Mouse (Mus musculus) lung, adult 18-20 months (tissue): ENCODE results near the gene Ntrk1.
A peak's percentile ranks its signal among the peaks of the same experiment; 100 is the strongest.
"Not testable (repeated sequence)": the region's sequence is repeated elsewhere in the genome, so short reads cannot be mapped to it uniquely, and the experiment has no call there.

Experiments
- DNase-seq, 2 experiments: peaks; one replicate each; pipeline ENCODE4 v3.0.0; 2022; ENCODE audit warnings: mixed read lengths in 2 of 2

Gene Ntrk1

DNA sequence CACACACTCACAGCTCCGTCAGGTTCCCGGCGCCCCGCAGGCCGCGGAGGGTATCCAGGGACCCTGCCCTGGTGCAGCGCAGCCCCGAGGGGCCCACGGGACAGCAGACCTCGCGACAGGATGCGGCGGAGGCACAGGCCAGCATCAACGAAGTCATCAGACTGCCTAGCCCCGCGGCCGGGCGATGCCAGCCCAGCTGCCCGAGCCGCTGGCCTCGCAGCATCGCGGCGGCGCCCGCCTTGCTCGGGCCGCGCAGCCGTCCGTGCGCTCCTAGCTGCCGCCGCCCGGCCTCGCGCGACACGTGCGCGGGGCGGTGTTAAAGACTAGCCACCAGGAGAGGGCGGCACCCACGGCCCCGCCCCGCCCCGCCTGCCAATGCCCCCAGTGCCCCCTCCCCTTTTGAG lies at the start of gene Ntrk1:
TSS of gene Ntrk1 (minus strand) at position 241 of the 404 bp plus-strand sequence.
- no peak for DNase-seq

DNA sequence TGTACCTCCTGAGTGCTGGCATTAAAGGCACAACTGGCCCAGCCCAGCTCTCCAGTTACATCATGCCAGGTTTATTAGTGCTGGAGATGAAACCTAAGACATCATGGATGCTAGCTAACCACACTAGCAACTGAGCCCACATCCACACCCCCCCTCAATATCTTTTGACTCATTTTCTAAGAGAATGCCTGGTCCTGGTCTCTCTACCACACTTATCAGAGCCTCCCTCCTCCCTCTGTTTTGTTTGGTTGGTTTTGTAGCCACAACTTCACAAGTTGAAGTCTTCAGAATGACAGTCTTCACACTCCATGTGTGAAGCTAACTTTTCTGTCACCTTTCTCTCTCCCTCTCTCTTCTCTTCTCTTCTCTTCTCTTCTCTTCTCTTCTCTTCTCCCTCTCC lies 45.9 kb upstream of the Ntrk1 start:
- no peak for DNase-seq

DNA sequence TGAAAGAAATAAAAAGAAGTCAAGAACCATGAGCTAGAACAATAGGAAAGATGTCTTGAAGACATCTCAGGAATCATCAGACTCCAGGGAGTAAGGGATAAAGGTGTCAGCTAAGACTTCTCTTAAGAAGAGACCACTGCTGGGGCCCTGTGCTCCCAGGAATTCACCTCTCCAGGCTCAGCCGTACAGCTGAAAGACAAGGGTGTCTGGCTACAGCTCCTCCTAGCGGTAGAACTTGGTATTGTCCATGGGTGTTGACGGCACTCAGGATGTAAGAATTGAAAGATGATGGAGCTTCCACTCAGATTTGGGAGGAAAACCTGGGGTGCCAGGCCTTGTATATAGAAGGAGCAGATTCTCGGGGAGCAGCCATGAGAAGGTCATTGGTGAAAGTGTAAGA lies 43.7 kb upstream of the Ntrk1 start:
- peak; percentile 58 to 67 for DNase-seq

DNA sequence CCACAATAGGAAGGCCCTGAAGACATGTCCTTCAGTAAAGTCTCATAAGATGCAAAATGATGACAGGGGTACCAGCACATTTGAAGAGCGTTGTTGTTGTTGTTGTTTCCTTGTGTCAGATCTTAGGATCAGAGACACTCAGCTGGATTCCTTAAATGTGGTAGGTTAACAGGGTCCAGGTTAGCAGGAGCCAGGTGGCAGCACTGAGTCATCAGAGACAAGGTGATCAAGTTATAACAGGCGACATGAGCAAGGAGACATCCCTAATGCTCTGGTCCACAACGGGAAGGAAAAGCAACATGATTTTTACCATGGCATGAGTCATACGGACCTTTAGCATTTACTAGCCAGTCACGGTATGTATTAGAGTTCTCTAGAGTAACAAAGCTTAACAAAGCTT lies 38.5 kb upstream of the Ntrk1 start:
- DNase-seq = no peak

DNA sequence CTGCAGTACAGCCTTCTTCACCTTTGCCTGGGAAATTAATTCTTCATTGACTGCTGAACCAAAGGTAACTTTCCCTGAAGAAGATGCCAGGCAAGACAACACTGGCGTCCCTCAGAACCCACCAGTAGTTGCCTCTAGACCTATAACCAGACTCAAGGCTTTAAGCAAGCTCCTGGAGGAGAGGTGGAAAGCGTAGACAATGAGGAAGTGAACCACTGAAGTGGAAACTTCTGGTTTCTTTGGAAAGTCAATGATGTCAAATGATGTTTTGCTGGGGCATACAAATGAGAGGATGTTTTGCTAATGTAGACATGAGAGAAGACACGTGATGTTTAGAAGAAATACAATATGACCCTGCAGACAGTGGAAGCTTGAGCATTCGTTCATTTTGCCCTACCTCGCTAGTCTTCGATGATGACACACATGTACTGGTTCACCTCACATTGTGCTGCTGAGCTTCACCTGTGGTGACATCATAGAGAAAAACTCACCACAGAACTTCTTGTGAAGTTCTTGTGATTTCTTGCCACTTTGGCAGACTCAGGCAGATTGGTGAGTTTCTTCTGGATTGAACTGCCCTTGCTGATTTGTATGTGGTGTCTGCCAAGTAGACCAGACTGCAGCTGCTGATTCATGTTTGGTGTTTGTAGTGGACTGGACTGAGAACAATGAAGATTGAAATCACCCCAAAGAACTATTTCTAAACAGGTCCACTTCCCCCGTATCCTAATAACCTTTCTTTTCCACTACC lies 37.3 kb upstream of the Ntrk1 start:
- DNase-seq = no peak

DNA sequence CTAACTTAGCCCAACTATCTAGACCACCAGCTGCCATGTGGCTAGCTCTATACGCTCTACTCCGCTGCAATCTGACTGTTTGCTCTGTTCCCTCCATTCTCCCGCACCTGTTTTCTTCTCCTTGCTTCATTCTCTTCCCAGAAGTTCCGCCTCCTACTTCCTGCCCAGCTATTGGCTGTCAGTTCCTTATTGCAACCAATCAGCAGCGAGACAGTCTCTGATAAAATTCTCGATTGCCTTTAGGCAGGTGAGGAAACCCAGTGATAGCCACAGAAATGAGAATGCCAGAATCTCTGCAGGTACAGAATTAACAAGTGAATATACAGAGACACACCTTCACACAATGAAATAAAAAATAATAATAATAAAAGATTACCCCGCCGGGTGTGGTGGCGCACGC lies 34.1 kb upstream of the Ntrk1 start:
- no peak for DNase-seq

DNA sequence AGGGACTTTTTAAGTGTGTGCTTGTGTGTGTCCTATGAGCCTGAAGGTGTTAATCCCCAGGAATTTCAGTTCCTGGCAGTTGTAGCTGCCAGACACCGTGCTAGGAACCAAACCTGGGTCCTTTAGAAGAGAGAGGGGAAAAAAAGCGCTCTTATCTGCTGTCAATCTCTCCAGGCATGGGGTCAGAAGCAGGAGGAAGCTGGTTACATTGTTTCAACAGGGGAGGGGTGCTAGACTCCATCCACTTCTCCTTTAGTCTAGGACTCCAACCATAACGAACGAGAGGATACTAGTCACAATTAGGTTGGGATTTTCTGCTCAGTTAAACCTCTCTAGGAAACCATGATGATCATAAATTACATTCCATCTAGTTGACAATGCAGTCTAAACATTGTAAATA lies 33.5 kb upstream of the Ntrk1 start:
- DNase-seq = no peak

DNA sequence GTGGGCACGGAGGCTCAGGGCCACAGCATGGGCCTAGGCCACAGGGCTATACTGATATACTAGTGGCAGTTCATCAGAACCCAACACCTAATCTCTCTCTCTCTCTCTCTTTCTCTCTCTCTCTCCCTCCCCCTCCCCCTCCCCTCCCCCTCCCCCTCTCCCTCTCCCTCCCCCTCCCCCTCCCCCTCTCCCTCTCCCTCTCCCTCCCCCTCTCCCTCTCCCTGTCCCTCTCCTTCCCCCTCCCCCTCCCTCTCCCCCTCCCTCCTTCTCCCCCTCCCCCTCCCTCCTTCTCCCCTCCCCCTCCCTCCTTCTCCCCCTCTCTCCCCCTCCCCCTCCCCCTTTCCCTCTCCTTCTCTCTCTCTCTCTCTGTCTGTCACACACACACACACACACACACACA lies 29.2 kb upstream of the Ntrk1 start, which contains the start of gene Pear1:
TSS of gene Pear1 (minus strand) at position 101 of the 400 bp plus-strand sequence.
- DNase-seq = not testable (repeated sequence)

DNA sequence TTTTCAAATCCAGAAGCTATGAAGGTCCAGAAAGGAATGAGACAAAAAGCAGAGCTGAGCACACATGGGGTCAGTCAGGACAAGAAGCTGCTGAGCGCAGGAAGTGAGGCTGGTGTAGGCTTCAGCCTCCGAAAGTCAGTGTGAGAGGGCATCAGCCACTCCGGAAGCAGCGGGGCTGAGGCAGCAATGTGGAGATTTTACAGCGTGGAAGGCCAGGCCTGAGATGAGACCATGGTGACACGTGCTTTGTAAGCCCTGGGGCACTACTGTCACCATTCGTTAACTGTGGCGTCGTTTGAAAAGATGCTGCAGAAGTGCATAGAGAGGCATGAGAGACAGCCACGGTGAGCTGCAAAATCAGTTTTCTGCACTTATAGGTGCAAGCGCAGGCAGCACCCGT lies 23.3 kb upstream of the Ntrk1 start:
- DNase-seq = no peak

DNA sequence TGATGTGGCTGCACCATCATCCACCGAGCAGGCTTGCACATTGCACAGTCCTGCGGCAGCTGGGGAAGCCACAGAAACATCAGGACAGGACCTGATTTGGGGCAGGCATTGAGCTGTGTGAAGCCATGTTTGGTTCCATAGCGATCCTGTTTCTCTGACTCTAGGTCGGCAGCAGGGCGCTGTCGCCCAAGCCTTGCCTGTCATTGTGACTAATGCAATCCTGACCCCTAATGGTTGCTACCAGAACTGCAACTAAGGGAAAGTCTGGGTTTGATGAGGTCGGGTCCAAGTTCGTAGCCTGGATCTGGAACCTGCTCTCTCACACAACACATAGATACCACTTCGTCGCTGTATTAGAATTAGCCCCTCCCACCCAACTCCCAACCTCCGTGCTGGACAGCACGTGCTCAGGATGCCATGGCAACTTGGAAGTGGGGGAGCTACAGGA lies 21.7 kb upstream of the Ntrk1 start:
- DNase-seq = peak; percentile 47 to 68

DNA sequence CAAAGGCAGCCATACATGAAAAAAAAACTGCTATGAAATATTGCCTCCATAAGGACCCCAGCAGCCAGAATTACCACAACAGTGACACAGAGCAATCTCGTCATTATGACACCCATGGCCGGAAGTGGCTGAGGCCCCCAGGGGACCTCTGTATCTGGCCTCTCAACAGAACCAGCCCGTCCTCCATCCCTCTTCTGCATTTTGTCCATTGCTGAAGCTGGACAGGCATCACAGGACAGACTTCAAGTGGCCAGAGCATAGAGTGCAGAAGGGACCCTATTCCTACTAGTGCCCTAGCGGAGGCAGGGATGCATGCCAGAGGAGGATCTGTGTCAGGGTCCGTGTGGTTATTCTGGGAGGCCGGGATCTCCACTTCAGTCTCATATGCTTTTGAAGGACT lies 21.2 kb upstream of the Ntrk1 start:
- DNase-seq = no peak

DNA sequence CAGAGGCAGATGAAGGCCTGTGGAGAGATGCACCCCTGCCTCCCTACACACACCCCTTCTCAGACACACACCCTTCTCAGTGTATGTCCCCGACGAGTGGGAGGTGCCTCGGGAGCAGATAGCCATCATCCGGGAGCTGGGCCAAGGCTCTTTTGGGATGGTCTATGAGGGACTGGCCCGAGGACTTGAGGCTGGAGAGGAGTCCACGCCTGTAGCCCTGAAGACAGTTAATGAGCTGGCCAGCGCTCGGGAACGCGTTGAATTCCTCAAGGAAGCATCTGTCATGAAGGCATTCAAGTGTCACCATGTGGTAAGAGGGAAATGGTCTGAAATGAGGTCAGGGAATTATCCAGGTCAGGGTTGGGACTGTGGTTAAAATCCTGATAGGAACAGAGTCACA lies 17.9 kb upstream of the Ntrk1 start:
- DNase-seq = no peak

DNA sequence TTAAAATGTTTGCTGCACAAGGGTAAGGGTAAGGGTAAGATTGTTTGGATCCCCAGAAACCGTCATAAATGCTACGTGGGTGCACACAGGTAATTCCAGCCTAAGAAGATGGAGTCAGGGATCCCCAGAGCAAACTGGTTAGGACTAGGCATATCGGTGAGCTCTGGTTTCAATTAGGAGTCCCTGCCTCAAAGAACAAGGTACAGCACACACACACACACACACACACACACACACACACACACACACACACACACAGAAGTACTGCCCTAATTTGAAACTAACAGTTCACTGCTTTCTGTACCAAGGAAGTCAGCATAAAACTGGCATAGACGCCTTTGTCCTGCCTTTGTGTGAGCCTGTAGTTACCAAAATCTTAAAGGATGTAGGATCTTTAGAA lies 17.5 kb upstream of the Ntrk1 start:
- no peak for DNase-seq

DNA sequence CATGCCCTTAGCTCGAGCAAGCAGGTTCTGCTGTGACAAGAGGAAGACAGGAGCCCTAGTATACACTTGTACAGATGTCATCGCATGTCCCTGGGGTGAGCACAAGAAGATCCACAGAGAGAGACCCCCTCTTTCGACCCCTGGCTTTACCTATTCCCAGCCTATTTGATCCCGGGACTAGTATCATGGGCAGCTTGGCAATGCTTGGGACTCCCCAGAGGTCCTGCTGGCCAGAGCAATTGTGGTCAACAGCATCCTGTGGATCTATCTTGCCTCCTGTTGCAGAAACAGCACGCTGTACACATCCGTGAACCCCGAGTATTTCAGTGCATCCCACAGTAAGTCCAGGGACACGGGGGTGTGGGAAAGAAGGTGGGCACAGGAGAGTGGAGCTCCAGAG lies 16.3 kb upstream of the Ntrk1 start:
- no peak for DNase-seq

DNA sequence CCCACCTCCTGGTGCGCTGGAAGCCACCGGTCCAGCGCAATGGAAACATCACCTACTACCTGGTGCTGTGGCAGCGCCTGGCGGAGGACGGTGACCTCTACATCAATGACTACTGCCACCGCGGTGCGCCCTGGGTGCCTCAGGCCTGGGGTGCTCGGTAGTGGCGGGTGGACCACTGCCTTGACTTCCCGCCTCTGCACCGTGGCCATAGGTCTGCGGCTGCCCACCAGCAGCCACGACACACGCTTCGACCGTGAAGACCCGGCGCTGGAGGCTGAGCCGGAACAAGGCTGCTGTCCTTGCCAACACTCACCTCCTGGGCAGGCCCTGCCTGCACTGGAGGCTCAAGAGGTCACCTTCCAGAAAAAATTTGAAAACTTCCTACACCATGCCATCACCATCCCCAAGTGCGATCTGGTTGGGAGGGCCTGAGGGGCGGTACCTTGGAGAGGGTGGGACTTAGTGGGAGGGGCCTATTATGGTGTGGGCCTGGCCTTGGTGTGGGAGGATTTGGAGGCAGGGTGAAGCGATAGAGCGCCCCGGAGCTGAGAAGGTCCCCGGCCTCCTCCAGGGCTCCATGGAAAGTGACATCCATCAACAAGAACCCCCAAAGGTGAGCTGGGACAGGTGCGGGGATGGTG lies 14.5 kb upstream of the Ntrk1 start:
- DNase-seq = no peak

DNA sequence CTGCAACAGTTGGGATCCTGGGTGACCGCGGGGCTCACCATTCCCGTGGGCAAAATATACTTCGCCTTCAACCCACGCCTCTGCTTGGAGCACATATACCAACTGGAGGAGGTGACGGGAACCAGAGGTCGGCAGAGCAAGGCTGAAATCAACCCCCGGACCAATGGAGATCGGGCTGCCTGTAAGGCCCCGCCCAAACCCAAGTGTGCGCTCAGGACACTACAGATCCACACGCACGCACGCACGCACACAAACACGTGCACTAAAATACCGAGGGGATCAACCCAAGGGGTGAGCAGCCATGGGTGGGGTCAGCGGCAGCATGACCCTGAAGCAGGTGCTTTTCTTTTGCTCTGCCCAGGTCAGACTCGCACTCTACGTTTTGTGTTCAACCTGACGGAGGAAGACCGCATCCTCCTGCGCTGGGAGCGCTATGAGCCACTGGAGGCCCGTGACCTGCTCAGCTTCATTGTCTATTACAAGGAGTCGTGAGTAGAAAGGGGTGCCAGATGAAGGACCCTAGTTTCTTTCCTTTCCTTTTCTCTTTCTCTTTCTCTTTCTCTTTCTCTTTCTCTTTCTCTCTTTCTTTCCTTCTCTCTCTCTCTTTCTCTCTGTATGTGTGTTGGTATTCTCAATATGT lies 9.2 kb upstream of the Ntrk1 start:
- no peak for DNase-seq

DNA sequence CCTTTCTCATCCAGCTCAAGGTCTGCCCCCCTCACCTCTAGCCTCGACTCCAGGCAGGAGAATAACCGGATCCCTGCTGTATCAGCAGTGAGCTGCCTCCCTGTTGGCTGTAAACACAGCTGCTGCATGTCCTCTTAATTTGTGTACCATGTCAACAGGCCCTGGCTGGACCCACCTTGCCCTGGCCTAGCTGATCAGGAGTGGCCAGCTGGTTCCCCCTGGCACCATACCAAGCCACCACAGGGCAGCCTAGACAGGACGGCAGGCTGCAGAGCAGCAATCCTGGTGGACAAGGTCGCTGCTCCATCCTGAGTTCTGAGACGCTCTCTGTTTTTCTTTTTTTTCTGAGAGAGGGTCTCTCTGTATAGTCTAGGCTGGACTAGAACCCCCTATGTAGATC lies 6.7 kb upstream of the Ntrk1 start:
- no peak for DNase-seq

DNA sequence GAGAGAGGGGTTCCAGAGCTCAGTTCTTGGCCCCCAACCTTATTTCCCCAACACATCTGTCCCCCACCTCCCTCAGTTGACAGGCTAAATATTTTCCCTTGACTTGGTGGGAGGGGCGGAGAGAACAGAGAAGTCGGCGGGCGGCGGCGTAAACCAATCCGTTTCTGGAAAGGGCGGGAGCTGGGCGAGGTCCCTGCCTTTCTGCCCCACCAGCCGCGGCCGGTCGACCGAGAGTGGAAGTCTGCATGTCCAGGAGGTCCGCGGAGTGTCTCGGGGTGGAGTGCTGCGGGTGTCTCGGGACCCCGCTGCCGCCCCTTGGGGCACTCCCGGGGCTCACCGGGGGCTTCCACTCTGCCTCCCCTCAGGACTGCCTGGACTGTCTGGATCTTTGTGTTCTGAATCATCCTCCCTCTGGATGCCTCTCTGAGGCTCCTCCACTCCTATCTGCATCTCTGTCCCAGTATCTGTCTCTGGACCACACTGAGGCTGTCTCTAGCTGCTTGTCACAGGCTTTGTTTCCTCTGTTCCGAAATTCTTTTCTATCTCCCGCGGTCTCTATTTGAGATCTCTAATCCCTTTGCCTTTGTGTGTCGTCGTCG lies 1.9 kb upstream of the Ntrk1 start, which contains the start of gene Insrr:
TSS of gene Insrr (plus strand) at position 216 of the 599 bp plus-strand sequence.
- DNase-seq = peak; percentile 25 to 26

DNA sequence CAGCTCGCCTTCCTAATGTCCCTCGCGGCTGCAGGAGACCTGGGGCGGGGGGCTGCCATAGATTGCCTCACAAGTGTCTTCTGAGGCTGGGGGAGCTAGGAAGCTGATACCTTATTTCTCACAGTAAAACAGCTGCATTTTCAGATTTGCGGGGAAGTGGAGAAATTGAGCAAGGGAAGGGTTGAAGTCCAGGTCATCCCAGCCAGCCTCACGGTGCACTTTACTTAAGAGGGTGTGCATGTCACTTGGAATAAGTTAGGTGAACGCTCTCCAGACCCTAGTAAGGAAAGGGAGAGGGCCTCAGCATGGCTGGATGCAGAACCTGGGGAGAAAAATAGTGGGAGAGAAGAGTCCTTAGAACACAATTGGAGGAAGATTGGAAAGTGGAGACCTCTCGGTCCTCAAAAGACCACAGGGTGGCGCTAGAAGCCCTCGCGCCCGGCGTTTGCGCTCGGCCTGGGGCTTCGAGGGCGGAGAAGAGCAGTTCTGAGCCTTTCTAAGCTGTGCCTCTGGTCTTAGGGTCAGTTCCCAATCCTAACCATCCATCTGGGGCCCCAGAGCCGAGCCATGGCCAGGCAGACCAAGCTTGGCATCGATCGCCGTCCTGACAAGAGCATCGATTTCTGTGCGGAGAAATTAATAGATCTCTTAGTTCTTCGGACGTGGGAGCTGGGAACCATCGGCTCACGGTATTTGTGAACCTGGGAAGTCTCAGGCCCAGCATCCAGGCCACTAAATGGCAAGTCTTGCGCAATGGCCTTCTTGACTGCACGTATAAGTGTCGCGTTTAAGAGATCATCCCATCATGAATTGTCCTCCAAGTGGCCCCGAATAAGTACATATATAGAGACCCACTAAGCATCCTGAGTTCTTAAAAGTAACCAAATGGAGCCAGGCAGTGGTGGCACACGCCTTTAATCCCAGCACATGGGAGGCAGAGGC lies 645 bp upstream of the Ntrk1 start:
- peak; percentile 29 to 32 for DNase-seq

DNA sequence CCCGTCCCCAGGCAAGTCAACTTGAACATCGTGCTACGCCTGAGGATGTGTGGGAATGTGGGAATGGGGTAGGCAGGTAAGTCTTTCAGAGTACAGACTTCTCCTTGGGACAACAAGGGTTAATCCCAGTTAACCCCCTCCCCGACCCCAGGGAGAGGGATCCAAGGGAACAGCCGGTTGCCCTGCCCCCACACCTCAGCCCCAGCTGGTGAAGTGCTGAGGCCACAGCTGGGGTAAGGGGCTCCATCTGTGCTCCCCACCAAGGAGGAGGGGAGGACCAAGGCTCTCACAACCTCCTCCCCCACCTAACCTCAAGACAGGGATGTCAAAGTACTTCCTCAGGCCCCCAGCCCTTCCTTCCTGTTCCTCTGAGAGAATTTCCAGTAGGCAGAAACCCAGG lies 5.2 kb downstream of the Ntrk1 start:
- no peak for DNase-seq

DNA sequence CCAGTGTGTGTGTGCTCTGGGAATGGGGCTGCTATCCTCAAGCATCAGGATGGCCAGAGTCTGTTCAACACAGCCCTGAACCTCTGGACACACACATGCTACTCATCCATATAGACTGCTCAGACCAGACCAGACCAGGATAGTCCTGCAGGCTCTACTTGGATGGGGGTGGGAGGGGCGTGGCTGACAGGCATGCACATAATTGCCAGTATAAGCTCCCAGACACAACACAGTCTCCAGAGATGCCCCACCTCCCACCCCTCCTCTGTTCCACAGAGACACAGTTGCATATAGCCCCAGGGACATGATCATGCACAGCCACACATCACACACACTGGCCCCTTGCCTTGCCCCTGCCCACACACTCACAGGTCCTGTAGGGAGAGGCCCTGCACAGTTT lies 5.7 kb downstream of the Ntrk1 start:
- no peak for DNase-seq

DNA sequence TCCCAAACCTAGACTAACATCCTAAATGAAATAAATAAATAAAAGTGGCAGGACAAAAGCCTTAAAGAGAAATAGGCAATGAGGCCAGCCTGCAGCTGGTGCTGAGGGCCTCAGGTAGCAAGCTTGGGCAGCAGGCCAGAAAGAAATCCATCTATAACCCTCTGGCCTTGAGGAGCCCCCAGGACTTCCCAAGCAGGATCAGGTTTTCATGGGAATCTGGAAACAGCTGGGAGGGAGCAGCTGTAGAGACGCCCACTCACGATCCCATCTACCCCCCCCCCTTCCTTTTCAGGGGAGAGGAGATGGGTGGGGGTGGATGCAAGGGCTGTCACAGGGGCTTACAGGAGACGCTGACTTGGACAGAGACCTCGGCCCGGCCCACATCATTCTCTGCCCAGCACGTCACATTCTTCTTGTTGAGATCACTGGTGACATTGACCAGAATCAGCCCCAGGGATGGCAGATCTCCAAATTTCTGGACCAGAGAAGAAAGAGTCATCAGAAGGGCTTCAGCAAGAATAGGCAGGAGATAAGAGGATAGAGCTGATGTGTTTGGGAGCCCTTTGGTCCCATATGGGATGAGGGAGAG lies 9.2 kb downstream of the Ntrk1 start:
- no peak for DNase-seq
